Comparison of ENCODE assay signal across 19 mouse cellular contexts in the genomic region with DNA sequence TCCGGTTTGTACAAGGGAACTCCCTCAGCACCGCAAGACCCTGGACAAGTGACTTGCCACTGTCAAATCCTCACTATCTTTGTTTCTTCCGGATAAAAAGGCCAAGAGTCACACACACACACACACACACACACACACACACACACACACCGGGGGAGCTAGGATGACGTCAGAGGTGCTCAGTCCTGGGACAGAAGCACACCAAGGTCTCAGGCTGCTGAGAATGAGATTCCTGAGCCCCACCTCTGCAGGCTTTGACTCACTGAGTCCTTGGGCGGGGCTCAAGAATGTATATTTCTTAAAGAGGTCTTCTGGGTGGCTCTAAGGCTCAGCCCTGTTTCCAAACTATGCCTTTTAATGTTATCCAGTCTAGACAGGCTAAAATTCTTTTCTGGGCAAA. TPM values are rescaled to one million over a fixed set of nuclear protein-coding genes. Genes with fewer than 3 reads are reported as not detected.
A peak's percentile ranks its signal among the peaks of the same experiment; 100 is the strongest.
DNase-seq lines count a peak whose midpoint lies in the region; ATAC-seq and TF ChIP-seq lines count a peak whose summit lies in the region.
"Had no signal": no experiment of that assay in that cellular context is flagged by ENCODE, and none has a peak within 500 bp of the region (broad histone marks: within the 10 kb centered on the region; RNA-seq: fewer than 3 reads in every experiment).

No protein-coding gene starts in this region.

- no peaks in the 10 kb centered on the region for H3K36me3 ChIP-seq in heart, embryonic 12.5 days
- no peaks in the 10 kb centered on the region for H3K36me3 ChIP-seq in heart, embryonic 10.5 days
- H3K36me3 ChIP-seq in lung, postnatal 0 days (ENCODE audit: insufficient read depth, low read length) = 0 out of 2 replicates have a peak, but pooled peaks cover 10% of the 10 kb centered on the region
- no peaks in the 10 kb centered on the region for H3K36me3 ChIP-seq in hindbrain, embryonic 10.5 days
- H3K36me3 ChIP-seq: limb, embryonic 12.5 days; neural tube, embryonic 12.5 days had no signal

- H3K4me1 ChIP-seq in heart, embryonic 12.5 days (replicated peaks) = no peaks in the 10 kb centered on the region
- H3K4me1 ChIP-seq in heart, embryonic 10.5 days = peaks cover 13% of the 10 kb centered on the region
- peaks cover 2% of the 10 kb centered on the region; the same call in 1 of the 2 replicates for H3K4me1 ChIP-seq in lung, postnatal 0 days (ENCODE audit: insufficient read depth, low read depth, low read length)
- H3K4me1 ChIP-seq in hindbrain, embryonic 10.5 days (replicated peaks) = peaks cover 22% of the 10 kb centered on the region
- H3K4me1 ChIP-seq: limb, embryonic 12.5 days; neural tube, embryonic 12.5 days had no signal

- no peak overlapping the region for H3K4me2 ChIP-seq in heart, embryonic 12.5 days
- no peak overlapping the region for H3K4me2 ChIP-seq in lung, postnatal 0 days (replicated peaks; ENCODE audit: low read depth, low read length)
- H3K4me2 ChIP-seq: limb, embryonic 12.5 days; neural tube, embryonic 12.5 days had no signal

- 0 out of 2 replicates have a peak, but pooled peaks cover 9% of the 10 kb centered on the region for H3K27me3 ChIP-seq in heart, embryonic 12.5 days (replicated peaks)
- H3K27me3 ChIP-seq in heart, embryonic 10.5 days (ENCODE audit: insufficient read depth, poor library complexity, severe bottlenecking) = no peaks in the 10 kb centered on the region
- H3K27me3 ChIP-seq in lung, postnatal 0 days (replicated peaks; ENCODE audit: insufficient read depth, low read length) = no peaks in the 10 kb centered on the region
- no peaks in the 10 kb centered on the region for H3K27me3 ChIP-seq in hindbrain, embryonic 10.5 days (ENCODE audit: insufficient read depth, poor library complexity, severe bottlenecking)
- H3K27me3 ChIP-seq: limb, embryonic 12.5 days; neural tube, embryonic 12.5 days had no signal

- no peak overlapping the region for H3K4me3 ChIP-seq in heart, embryonic 12.5 days
- H3K4me3 ChIP-seq in heart, embryonic 10.5 days = no peak overlapping the region
- no peak overlapping the region for H3K4me3 ChIP-seq in lung, postnatal 0 days (ENCODE audit: low read depth, low read length)
- no peak overlapping the region for H3K4me3 ChIP-seq in hindbrain, embryonic 10.5 days
- H3K4me3 ChIP-seq: limb, embryonic 12.5 days; neural tube, embryonic 12.5 days had no signal

- 43% methylated on average over 6 of the region's 6 CpGs for WGBS in heart, embryonic 12.5 days
- WGBS in heart, embryonic 10.5 days = 34% methylated on average over 6 of the region's 6 CpGs
- 18% methylated on average over 6 of the region's 6 CpGs for WGBS in lung, postnatal 0 days
- 53% methylated on average over 6 of the region's 6 CpGs for WGBS in hindbrain, embryonic 10.5 days

- no peak overlapping the region for H3K9ac ChIP-seq in heart, embryonic 12.5 days
- H3K9ac ChIP-seq in lung, postnatal 0 days (replicated peaks; ENCODE audit: low read depth) = no peak overlapping the region
- H3K9ac ChIP-seq: limb, embryonic 12.5 days; neural tube, embryonic 12.5 days had no signal

- TF ChIP-seq CTCF in lung, postnatal 0 days (IDR thresholded peaks at IDR 0.05) = no peak

- H3K9me3 ChIP-seq in heart, embryonic 12.5 days (replicated peaks) = no peaks in the 10 kb centered on the region; the same call in 1 of the 2 replicates
- H3K9me3 ChIP-seq in heart, embryonic 10.5 days = no peaks in the 10 kb centered on the region
- no peaks in the 10 kb centered on the region for H3K9me3 ChIP-seq in lung, postnatal 0 days (ENCODE audit: low read length)
- no peaks in the 10 kb centered on the region for H3K9me3 ChIP-seq in hindbrain, embryonic 10.5 days
- H3K9me3 ChIP-seq: limb, embryonic 12.5 days; neural tube, embryonic 12.5 days had no signal

- DNase-seq in heart, embryonic 10.5 days (ENCODE audit: low spot score) = no peak
- DNase-seq in ES-CJ7 (ENCODE audit: low read depth, low spot score) = peak; percentile 94
- DNase-seq in adrenal gland, postnatal 25 days = peak; percentile 36
- peak; percentile 95 for DNase-seq in lung, postnatal 0 days (ENCODE audit: low spot score)
- no peak for DNase-seq in hindbrain, embryonic 10.5 days (ENCODE audit: low spot score)
- DNase-seq in right cerebral cortex, postnatal 14 days = no peak
- DNase-seq: B cell, adult 2 months; cerebellum, adult 18-20 months; heart, adult 18-20 months; heart, postnatal 4 days; kidney, adult 9 months; layer of hippocampus, postnatal 36 days; midbrain, embryonic 14.5 days; thymus, postnatal 25 days had no signal

- ATAC-seq in heart, embryonic 12.5 days (ENCODE audit: insufficient number of reproducible peaks, low FRiP score) = 0 out of 2 replicates have a peak, but pooled peaks have one; percentile 33
- ATAC-seq in lung, postnatal 0 days = peak; percentile 97
- ATAC-seq in inflammation-experienced regulatory T-cells, adult 6 months = no peak

- peak; percentile 93; the same call in 1 of the 2 replicates for TF ChIP-seq EP300 in lung, postnatal 0 days (IDR thresholded peaks at IDR 0.05)

- no peak overlapping the region for H3K27ac ChIP-seq in heart, embryonic 12.5 days (ENCODE audit: poor library complexity, severe bottlenecking)
- no peak overlapping the region for H3K27ac ChIP-seq in heart, embryonic 10.5 days
- H3K27ac ChIP-seq in lung, postnatal 0 days (ENCODE audit: low read length) = peak overlapping the region; percentile 81
- H3K27ac ChIP-seq in hindbrain, embryonic 10.5 days = no peak overlapping the region
- H3K27ac ChIP-seq: limb, embryonic 12.5 days; neural tube, embryonic 12.5 days had no signal

RNA-seq across cellular contexts. Expression of gene Hnf1b, which starts 41.5 kb away (rescaled TPM):
- 0.09 and 0.24 TPM in 2 replicates for polyA plus RNA-seq in heart, embryonic 12.5 days (2016; fragmentation: Nextera tagmentation; extraction: Ambion mirVana)
- 0.14 and 2.0 TPM in 2 replicates for polyA plus RNA-seq in heart, embryonic 10.5 days (2016; fragmentation: Nextera tagmentation; extraction: Ambion mirVana)
- total RNA-seq in adrenal gland, postnatal 25 days (2021) = 0.24 TPM in 1 of 2 replicates, not detected in the other
- polyA plus RNA-seq in lung, postnatal 0 days (2015; fragmentation: Nextera tagmentation; extraction: Ambion mirVana) = 9.0 and 11.4 TPM in 2 replicates
- not detected in 2 replicates for polyA plus RNA-seq in hindbrain, embryonic 10.5 days (2016; fragmentation: Nextera tagmentation; extraction: Ambion mirVana)
- not detected for polyA plus RNA-seq in inflammation-experienced regulatory T-cells, adult 6 months (2017; shearing (Covaris generic))
- total RNA-seq: heart, postnatal 4 days; MEL had no signal
- polyA plus RNA-seq: limb, embryonic 12.5 days had no signal

RNA-seq across cellular contexts. Expression of gene Ddx52, which starts 50.5 kb away (rescaled TPM):
- 24.1 and 25.1 TPM in 2 replicates for polyA plus RNA-seq in heart, embryonic 12.5 days (2016; fragmentation: Nextera tagmentation; extraction: Ambion mirVana)
- 27.4 and 36.2 TPM in 2 replicates for polyA plus RNA-seq in heart, embryonic 10.5 days (2016; fragmentation: Nextera tagmentation; extraction: Ambion mirVana)
- 19.3 and 21.0 TPM in 2 replicates for total RNA-seq in adrenal gland, postnatal 25 days (2021)
- polyA plus RNA-seq in lung, postnatal 0 days (2015; fragmentation: Nextera tagmentation; extraction: Ambion mirVana) = 23.0 and 23.3 TPM in 2 replicates
- polyA plus RNA-seq in hindbrain, embryonic 10.5 days (2016; fragmentation: Nextera tagmentation; extraction: Ambion mirVana) = 32.3 and 40.2 TPM in 2 replicates
- 10 to 100 TPM; 75.0 to 84.6 (median 81.7) TPM for polyA plus RNA-seq in inflammation-experienced regulatory T-cells, adult 6 months (2017; shearing (Covaris generic))

Comparison
In these comparisons a context has a peak if more than half of its experiments do, and no peak if none do; other contexts are left out.
1. DNase-seq: peak in ES-CJ7 (single experiment), adrenal gland, postnatal 25 days (single experiment) and lung, postnatal 0 days (single experiment); none in heart, embryonic 10.5 days (single experiment), hindbrain, embryonic 10.5 days (single experiment) and right cerebral cortex, postnatal 14 days (single experiment).